In the genomic region with DNA sequence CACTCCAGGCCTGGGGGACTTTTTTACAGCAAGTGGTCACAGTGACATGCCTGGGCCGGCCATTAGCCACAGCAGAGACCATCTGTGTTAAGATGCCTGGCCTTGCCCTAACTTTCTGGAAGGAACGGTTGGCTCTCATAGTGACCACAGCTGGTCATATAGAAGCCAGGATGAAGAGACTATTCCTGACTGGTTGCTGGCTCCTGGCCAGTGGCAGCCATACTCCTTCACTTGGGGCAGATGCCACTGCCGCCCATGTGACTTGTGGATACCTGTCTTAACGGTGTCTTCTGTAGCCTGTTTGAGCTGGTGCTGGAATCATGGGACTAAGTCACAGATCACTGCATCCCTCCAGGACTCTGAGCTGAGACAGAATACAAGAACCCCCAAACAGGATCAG, we compare ENCODE assay signal across 25 mouse cellular contexts. TPM values are rescaled to one million over a fixed set of nuclear protein-coding genes. Genes with fewer than 3 reads are reported as not detected.
DNase-seq lines count a peak whose midpoint lies in the region; ATAC-seq and TF ChIP-seq lines count a peak whose summit lies in the region.
"Had no signal": no experiment of that assay in that cellular context is flagged by ENCODE, and none has a peak within 500 bp of the region (broad histone marks: within the 10 kb centered on the region; RNA-seq: fewer than 3 reads in every experiment).

No protein-coding gene starts in this region.

- TF ChIP-seq POLR2A in cerebellum, adult 2 months (IDR thresholded peaks at IDR 0.05; ENCODE audit: borderline replicate concordance, insufficient read depth, low read length): no peak

- no peaks in the 10 kb centered on the region; the same call in 1 of the 2 replicates for H3K4me1 ChIP-seq in cerebellum, adult 2 months (ENCODE audit: control insufficient read depth, insufficient read depth, low read length)
- H3K4me1 ChIP-seq in kidney, postnatal 0 days (replicated peaks; ENCODE audit: insufficient read depth, low read length): peaks cover 15% of the 10 kb centered on the region; the same call in 1 of the 2 replicates

- peak; percentile 70 to 73 for DNase-seq in cerebellum, postnatal 10 days
- DNase-seq in cerebellum, adult 2 months: no peak
- DNase-seq in kidney, postnatal 0 days (ENCODE audit: low spot score): no peak
- no peak for DNase-seq in kidney, adult 9 months
- no peak for DNase-seq in layer of hippocampus, adult 2 months (ENCODE audit: low spot score in 2 of 2)
- DNase-seq in layer of hippocampus, postnatal 36 days: no peak
- DNase-seq in right cerebral cortex, postnatal 14 days: peak; percentile 5
- DNase-seq in right cerebral cortex, postnatal 10 days (ENCODE audit: low spot score in 2 of 2): no peak
- DNase-seq: adrenal gland, adult 8-10 months; adrenal gland, postnatal 14 days; adrenal gland, postnatal 36 days; B cell, adult 2 months; cerebellum, adult 11-12 months; cerebellum, adult 8-10 months; cerebellum, adult 9-11 months; cerebellum, postnatal 25 days had no signal

- no peak for TF ChIP-seq CTCF in cerebellum, adult 2 months (IDR thresholded peaks at IDR 0.05; ENCODE audit: borderline replicate concordance, insufficient read depth, low read depth, low read length)
- TF ChIP-seq CTCF in kidney, postnatal 0 days (IDR thresholded peaks at IDR 0.05; ENCODE audit: low read depth): no peak
- TF ChIP-seq CTCF in layer of hippocampus, adult 2 months (conservative IDR thresholded peaks at IDR 0.05): no peak

- no peak overlapping the region for H3K9ac ChIP-seq in kidney, postnatal 0 days (ENCODE audit: low read depth, low read length)
- H3K9ac ChIP-seq: embryonic facial prominence, embryonic 12.5 days; forebrain, embryonic 13.5 days; forebrain, embryonic 15.5 days had no signal

- 72% methylated on average over 4 of the region's 4 CpGs for WGBS in cerebellum, adult 2 months
- 81% methylated on average over 4 of the region's 4 CpGs for WGBS in kidney, postnatal 0 days

- no peak overlapping the region for H3K27ac ChIP-seq in cerebellum, adult 2 months (ENCODE audit: insufficient read depth, low read length)
- peak overlapping the region; percentile 13; the same call in 1 of the 2 replicates for H3K27ac ChIP-seq in kidney, postnatal 0 days
- peak overlapping the region; percentile 57; the same call in 1 of the 2 replicates for H3K27ac ChIP-seq in layer of hippocampus, adult 2 months
- H3K27ac ChIP-seq: embryonic facial prominence, embryonic 10.5 days; embryonic facial prominence, embryonic 12.5 days had no signal

- no peaks in the 10 kb centered on the region for H3K27me3 ChIP-seq in cerebellum, adult 2 months (ENCODE audit: control insufficient read depth, insufficient read depth, low read length)
- H3K27me3 ChIP-seq in kidney, postnatal 0 days (ENCODE audit: insufficient read depth, low read length): no peaks in the 10 kb centered on the region
- H3K27me3 ChIP-seq: embryonic facial prominence, embryonic 12.5 days; forebrain, embryonic 13.5 days; forebrain, embryonic 15.5 days; Patski had no signal

- H3K4me3 ChIP-seq in cerebellum, adult 2 months (replicated peaks; ENCODE audit: insufficient read depth, low read depth, low read length): no peak overlapping the region
- H3K4me3 ChIP-seq in kidney, postnatal 0 days (replicated peaks; ENCODE audit: low read depth, low read length): no peak overlapping the region
- no peak overlapping the region for H3K4me3 ChIP-seq in layer of hippocampus, adult 2 months
- H3K4me3 ChIP-seq: embryonic facial prominence, embryonic 10.5 days; embryonic facial prominence, embryonic 12.5 days; forebrain, embryonic 13.5 days; forebrain, embryonic 15.5 days had no signal

- no peaks in the 10 kb centered on the region for H3K36me3 ChIP-seq in kidney, postnatal 0 days (ENCODE audit: insufficient read depth, low read length)
- H3K36me3 ChIP-seq: embryonic facial prominence, embryonic 10.5 days; embryonic facial prominence, embryonic 12.5 days; G1E had no signal

- no peak overlapping the region for H3K4me2 ChIP-seq in kidney, postnatal 0 days (ENCODE audit: low read length)
- H3K4me2 ChIP-seq: embryonic facial prominence, embryonic 12.5 days; forebrain, embryonic 13.5 days; forebrain, embryonic 15.5 days had no signal

- H3K9me3 ChIP-seq in kidney, postnatal 0 days (replicated peaks; ENCODE audit: low read length): no peaks in the 10 kb centered on the region

- peak; percentile 52; the same call in 1 of the 2 replicates for ATAC-seq in kidney, postnatal 0 days (replicated peaks; ENCODE audit: low FRiP score, low read depth)
- ATAC-seq: activated CD4-positive, CD25-positive, alpha-beta regulatory T cell, adult 4 months; CD4-positive, CD25-positive, alpha-beta regulatory T cell, adult 4 months; Patski had no signal

RNA-seq across cellular contexts. Expression of gene Shisal1, which starts 54.8 kb away (rescaled TPM):
- polyA plus RNA-seq in cerebellum, adult 2 months (2012; rRNA removed): 12.4 and 13.5 TPM in 2 replicates
- polyA plus RNA-seq in kidney, postnatal 0 days (2015; fragmentation: Nextera tagmentation; extraction: Ambion mirVana): 1.8 and 2.1 TPM in 2 replicates
- 10 to 100 TPM; 61.4 to 63.9 TPM for total RNA-seq in layer of hippocampus, adult 2 months (2021)
- 10 to 100 TPM; 59.9 to 61.7 TPM for total RNA-seq in layer of hippocampus, postnatal 36 days (2021)
- total RNA-seq: CH12.LX had no signal
- polyA plus RNA-seq: activated CD4-positive, CD25-positive, alpha-beta regulatory T cell, adult 4 months; CD4-positive, CD25-positive, alpha-beta regulatory T cell, adult 4 months; G1E had no signal

Comparison
In these comparisons a context has a peak if more than half of its experiments do, and no peak if none do; other contexts are left out.
1. DNase-seq: peak in cerebellum, postnatal 10 days (2 of 2) and right cerebral cortex, postnatal 14 days (single experiment); none in cerebellum, adult 2 months (0 of 2), kidney, postnatal 0 days (single experiment), kidney, adult 9 months (single experiment), layer of hippocampus, adult 2 months (0 of 2), layer of hippocampus, postnatal 36 days (0 of 2) and right cerebral cortex, postnatal 10 days (0 of 2).